ENCODE assay signal across 8 mouse cellular contexts in genomic region chr1:162549615-162550283, GRCm38 (mm10). TPM values are rescaled to one million over a fixed set of nuclear protein-coding genes. Genes with fewer than 3 reads are reported as not detected.
DNase-seq lines count a peak whose midpoint lies in the region; ATAC-seq and TF ChIP-seq lines count a peak whose summit lies in the region.

No protein-coding gene starts in this region.

- no peaks in the 10 kb centered on the region; the same call in 1 of the 2 replicates for H3K36me3 ChIP-seq in intestine, postnatal 0 days (ENCODE audit: control insufficient read depth, insufficient read depth)
- H3K36me3 ChIP-seq in intestine, embryonic 15.5 days, result peaks cover 9% of the 10 kb centered on the region; the same call in 1 of the 2 replicates
- H3K36me3 ChIP-seq in CH12.LX (replicated peaks in 1 of 2; ENCODE audit: control insufficient read depth in 1 of 2, insufficient read depth in 1 of 2, low read length in 1 of 2), result peaks cover 11 to 20% of the 10 kb centered on the region in 2 experiments

- H3K9ac ChIP-seq in intestine, postnatal 0 days (ENCODE audit: low read depth, low read length), result no peak overlapping the region
- no peak overlapping the region for H3K9ac ChIP-seq in intestine, embryonic 15.5 days
- peak overlapping the region; percentile 53; the same call in 1 of the 2 replicates for H3K9ac ChIP-seq in CH12.LX (ENCODE audit: insufficient read depth, low read depth)

- peak; percentile 80 for TF ChIP-seq CTCF in intestine, postnatal 0 days (IDR thresholded peaks at IDR 0.05; ENCODE audit: low read depth)
- peak in 1 of 2 experiments; percentile 91; a peak in 3 of 4 replicates for TF ChIP-seq CTCF in CH12.LX (conservative IDR thresholded peaks at IDR 0.05 in 1 of 2, IDR thresholded peaks at IDR 0.05 in 1 of 2; ENCODE audit: low read depth in 2 of 2, low read length in 2 of 2)

- intact Hi-C loops in left cerebral cortex, postnatal 10 days (cut with DNase I), result loop anchor here (2.0 to 10.0 kb wide), 2 partner anchors 115 to 575 kb away; partner anchors contain the start of gene 4930558K02Rik

- peaks cover 2% of the 10 kb centered on the region; the same call in 1 of the 2 replicates for H3K4me1 ChIP-seq in intestine, postnatal 0 days (replicated peaks; ENCODE audit: control insufficient read depth, insufficient read depth, low read length)
- H3K4me1 ChIP-seq in intestine, embryonic 15.5 days (replicated peaks), result no peaks in the 10 kb centered on the region; the same call in 1 of the 2 replicates
- H3K4me1 ChIP-seq in CH12.LX (ENCODE audit: control insufficient read depth in 1 of 2, insufficient read depth in 2 of 2), result peaks cover 4 to 26% of the 10 kb centered on the region in 2 experiments; a peak in 3 of 4 replicates

- H3K9me3 ChIP-seq in intestine, postnatal 0 days (ENCODE audit: control insufficient read depth), result no peaks in the 10 kb centered on the region
- H3K9me3 ChIP-seq in intestine, embryonic 15.5 days, result no peaks in the 10 kb centered on the region
- H3K9me3 ChIP-seq in CH12.LX (replicated peaks; ENCODE audit: low read length), result no peaks in the 10 kb centered on the region

- no peak overlapping the region for H3K27ac ChIP-seq in intestine, postnatal 0 days (ENCODE audit: low read depth, low read length)
- H3K27ac ChIP-seq in intestine, embryonic 15.5 days, result no peak overlapping the region
- H3K27ac ChIP-seq in CH12.LX (ENCODE audit: insufficient read depth, low read depth), result no peak overlapping the region

- H3K79me2 ChIP-seq in CH12.LX (replicated peaks; ENCODE audit: control insufficient read depth, extremely low read depth, insufficient read depth, poor library complexity, severe bottlenecking), result peaks cover 21% of the 10 kb centered on the region

- no peak overlapping the region for H3K4me2 ChIP-seq in intestine, postnatal 0 days (replicated peaks; ENCODE audit: low read depth)
- no peak overlapping the region for H3K4me2 ChIP-seq in intestine, embryonic 15.5 days (replicated peaks)
- H3K4me2 ChIP-seq in CH12.LX (ENCODE audit: insufficient read depth, low read depth, poor library complexity, severe bottlenecking), result peak overlapping the region; percentile 94

- WGBS in intestine, postnatal 0 days, result 73% methylated on average over 5 of the region's 5 CpGs
- 73% methylated on average over 5 of the region's 5 CpGs for WGBS in intestine, embryonic 15.5 days

- peak; percentile 63 for DNase-seq in CH12.LX (ENCODE audit: extremely low read depth)
- DNase-seq in brain, adult 2 months (ENCODE audit: low read depth, low spot score), result peak; percentile 66
- peak; percentile 59 for DNase-seq in lung, postnatal 36 days
- DNase-seq in left cerebral cortex, postnatal 10 days (ENCODE audit: extremely low spot score in 1 of 2, low spot score in 2 of 2), result no peak
- no peak for DNase-seq in adrenal gland, postnatal 10 days

- no peaks in the 10 kb centered on the region for H3K27me3 ChIP-seq in intestine, postnatal 0 days (replicated peaks; ENCODE audit: control insufficient read depth, insufficient read depth, low read length)
- H3K27me3 ChIP-seq in intestine, embryonic 15.5 days (replicated peaks), result no peaks in the 10 kb centered on the region
- no peaks in the 10 kb centered on the region for H3K27me3 ChIP-seq in CH12.LX (replicated peaks)

- dilution Hi-C loops in CH12.LX (cut with MboI; ENCODE audit: extremely low pct_ligation_motif_present, extremely low pct_unique_long_range_greater_than_20kb, low sequenced_read_pairs), result no loop called here

- peak; percentile 50 for TF ChIP-seq RAD21 in CH12.LX (IDR thresholded peaks at IDR 0.05; ENCODE audit: low read depth, low read length)

- no peak for TF ChIP-seq EP300 in CH12.LX (IDR thresholded peaks at IDR 0.05; ENCODE audit: low read length)

- ATAC-seq in intestine, postnatal 0 days, result no peak
- no peak for ATAC-seq in intestine, embryonic 15.5 days
- ATAC-seq in erythroid progenitor cell, adult 5-6 weeks (replicated peaks; ENCODE audit: low FRiP score, poor library complexity, severe bottlenecking), result no peak

- in situ Hi-C loops in CH12.LX (cut with MboI; ENCODE audit: low pct_ligation_motif_present, low pct_unique_long_range_greater_than_20kb, low sequenced_read_pairs), result loop anchor here (5.0 kb wide), 1 partner anchor 113 kb away; no protein-coding TSS in a partner anchor

- TF ChIP-seq POLR2A in CH12.LX (IDR thresholded peaks at IDR 0.05; ENCODE audit: low read depth, low read length), result no peak

- no peak overlapping the region for H3K4me3 ChIP-seq in intestine, postnatal 0 days (ENCODE audit: low read depth, low read length)
- H3K4me3 ChIP-seq in intestine, embryonic 15.5 days (replicated peaks), result no peak overlapping the region
- H3K4me3 ChIP-seq in CH12.LX (replicated peaks in 1 of 3; ENCODE audit: low read depth in 2 of 3, low read length in 2 of 3, poor library complexity in 1 of 3), result no peak overlapping the region

TF ChIP-seq in CH12.LX, 34 proteins besides CTCF, POLR2A, EP300 and RAD21:
- no peak for TF ChIP-seq USF2 (conservative IDR thresholded peaks at IDR 0.05; ENCODE audit: low read depth, low read length)
- TF ChIP-seq USF1 (IDR thresholded peaks at IDR 0.05; ENCODE audit: low read depth, low read length), result no peak
- TF ChIP-seq MXI1 (IDR thresholded peaks at IDR 0.05; ENCODE audit: low read depth, low read length), result no peak
- no peak for TF ChIP-seq GABPA (IDR thresholded peaks at IDR 0.05; ENCODE audit: insufficient replicate concordance, low read depth, low read length)
- no peak for TF ChIP-seq TCF12 (IDR thresholded peaks at IDR 0.05; ENCODE audit: low read depth, low read length)
- no peak for TF ChIP-seq SIN3A (IDR thresholded peaks at IDR 0.05; ENCODE audit: low read length)
- no peak for TF ChIP-seq ELF1 (IDR thresholded peaks at IDR 0.05; ENCODE audit: low read depth, low read length)
- no peak for TF ChIP-seq KAT2A (IDR thresholded peaks at IDR 0.05; ENCODE audit: insufficient replicate concordance, low read length)
- 0 out of 2 replicates have a peak, but pooled peaks have one; percentile 50 for TF ChIP-seq TBP (conservative IDR thresholded peaks at IDR 0.05; ENCODE audit: low read depth, low read length)
- TF ChIP-seq MYC (IDR thresholded peaks at IDR 0.05; ENCODE audit: low read depth, low read length), result peak; percentile 96
- no peak for TF ChIP-seq MAX (IDR thresholded peaks at IDR 0.05; ENCODE audit: low read length)
- TF ChIP-seq CHD2 (IDR thresholded peaks at IDR 0.05; ENCODE audit: low read length), result no peak
- peak; percentile 37; the same call in 1 of the 2 replicates for TF ChIP-seq ZNF384 (IDR thresholded peaks at IDR 0.05; ENCODE audit: low read depth, low read length)
- TF ChIP-seq ZKSCAN1 (IDR thresholded peaks at IDR 0.05; ENCODE audit: borderline replicate concordance, low read depth, low read length), result no peak
- peak; percentile 60 for TF ChIP-seq SMC3 (IDR thresholded peaks at IDR 0.05; ENCODE audit: low read depth, low read length)

RNA-seq across cellular contexts. Expression of gene Mettl13, which starts 1.4 kb away (rescaled TPM):
- 5.9 and 6.8 TPM in 2 replicates for polyA plus RNA-seq in intestine, postnatal 0 days (2015; fragmentation: Nextera tagmentation; extraction: Ambion mirVana)
- 21.1 and 22.0 TPM in 2 replicates for polyA plus RNA-seq in intestine, embryonic 15.5 days (2015; fragmentation: Nextera tagmentation; extraction: Ambion mirVana)
- total RNA-seq in CH12.LX (2012; rRNA removed), result 22.8 and 31.5 TPM in 2 replicates
- total RNA-seq in CH12.LX (2014; rRNA removed), result 23.8 and 26.8 TPM in 2 replicates
- polyA plus RNA-seq in CH12.LX (2012; ENCODE audit: insufficient read length, low read depth), result 54.5 and 58.5 TPM in 2 replicates
- 10 to 100 TPM; 11.4 to 14.4 TPM for total RNA-seq in left cerebral cortex, postnatal 10 days (2021)
- 1.4 and 2.5 TPM in 2 replicates for total RNA-seq in erythroid progenitor cell, adult 5-6 weeks (2015; ENCODE audit: low replicate concordance)
- total RNA-seq in erythroid progenitor cell, adult 5-6 weeks (2017; ENCODE audit: low replicate concordance), result 1.7 and 1.8 TPM in 2 replicates
- 10 to 100 TPM; 13.1 to 13.5 TPM for total RNA-seq in adrenal gland, postnatal 10 days (2021)

RNA-seq across cellular contexts. Expression of gene Vamp4, which starts 20.6 kb away (rescaled TPM):
- 33.6 and 34.2 TPM in 2 replicates for polyA plus RNA-seq in intestine, postnatal 0 days (2015; fragmentation: Nextera tagmentation; extraction: Ambion mirVana)
- polyA plus RNA-seq in intestine, embryonic 15.5 days (2015; fragmentation: Nextera tagmentation; extraction: Ambion mirVana), result 45.1 and 53.4 TPM in 2 replicates
- 17.9 and 18.0 TPM in 2 replicates for total RNA-seq in CH12.LX (2012; rRNA removed)
- total RNA-seq in CH12.LX (2014; rRNA removed), result 38.5 and 46.0 TPM in 2 replicates
- 36.8 and 43.4 TPM in 2 replicates for polyA plus RNA-seq in CH12.LX (2012; ENCODE audit: insufficient read length, low read depth)
- 10 to 100 TPM; 79.5 to 81.2 TPM for total RNA-seq in left cerebral cortex, postnatal 10 days (2021)
- 16.8 and 17.3 TPM in 2 replicates for total RNA-seq in erythroid progenitor cell, adult 5-6 weeks (2015; ENCODE audit: low replicate concordance)
- total RNA-seq in erythroid progenitor cell, adult 5-6 weeks (2017; ENCODE audit: low replicate concordance), result 0.15 and 9.0 TPM in 2 replicates
- total RNA-seq in adrenal gland, postnatal 10 days (2021), result 10 to 100 TPM; 28.2 to 36.7 TPM

Comparison
In these comparisons a context has a peak if more than half of its experiments do, and no peak if none do; other contexts are left out.
1. DNase-seq: peak in CH12.LX (single experiment), brain, adult 2 months (single experiment) and lung, postnatal 36 days (single experiment); none in left cerebral cortex, postnatal 10 days (0 of 2) and adrenal gland, postnatal 10 days (single experiment).